In genomic region chr7:16908367-16908766, GRCm38 (mm10) we compare ENCODE assay signal across 13 mouse cellular contexts. TPM values are rescaled to one million over a fixed set of nuclear protein-coding genes. Genes with fewer than 3 reads are reported as not detected.
DNase-seq lines count a peak whose midpoint lies in the region; ATAC-seq and TF ChIP-seq lines count a peak whose summit lies in the region.
"Had no signal": no experiment of that assay in that cellular context is flagged by ENCODE, and none has a peak within 500 bp of the region (broad histone marks: within the 10 kb centered on the region; RNA-seq: fewer than 3 reads in every experiment).

No protein-coding gene starts in this region.

- TF ChIP-seq EP300 in MEL (IDR thresholded peaks at IDR 0.05; ENCODE audit: low read depth in 1 of 2, low read length in 2 of 2) = peak; percentile 41 to 56; a peak in 3 of 4 replicates

- TF ChIP-seq CTCF in MEL (IDR thresholded peaks at IDR 0.05 in 2 of 3, conservative IDR thresholded peaks at IDR 0.05 in 1 of 3; ENCODE audit: control insufficient read depth in 1 of 3, insufficient read depth in 1 of 3, low read depth in 2 of 3, low read length in 3 of 3, poor library complexity in 1 of 3, severe bottlenecking in 1 of 3) = no peak

- TF ChIP-seq RAD21 in MEL (IDR thresholded peaks at IDR 0.05; ENCODE audit: low read depth, low read length) = no peak

- peak overlapping the region; percentile 12; the same call in 1 of the 2 replicates for H3K9ac ChIP-seq in kidney, embryonic 14.5 days (ENCODE audit: low read depth, low read length)
- peak overlapping the region; percentile 74 for H3K9ac ChIP-seq in MEL (ENCODE audit: control insufficient read depth, low read depth, low read length, poor library complexity, severe bottlenecking)
- H3K9ac ChIP-seq in liver, embryonic 12.5 days = no peak overlapping the region
- H3K9ac ChIP-seq: forebrain, embryonic 12.5 days; hindbrain, embryonic 15.5 days had no signal

- no peak for ATAC-seq in kidney, embryonic 14.5 days (ENCODE audit: low FRiP score, low TSS enrichment)
- no peak for ATAC-seq in liver, embryonic 12.5 days
- ATAC-seq in cerebellum, adult (ENCODE audit: insufficient number of reproducible peaks, low FRiP score, low TSS enrichment) = no peak

- no peak for DNase-seq in kidney, postnatal 25 days
- DNase-seq in 416B (ENCODE audit: low read depth) = peak; percentile 56
- DNase-seq in MEL (ENCODE audit: low read depth, low spot score) = peak; percentile 42
- no peak for DNase-seq in ovary, postnatal 14 days (ENCODE audit: low spot score)
- no peak for DNase-seq in layer of hippocampus, postnatal 14 days (ENCODE audit: low spot score in 2 of 2)
- DNase-seq: adrenal gland, adult 2 months; cerebellum, postnatal 10 days; spleen, adult 18-20 months had no signal

- no peaks in the 10 kb centered on the region for H3K36me3 ChIP-seq in kidney, embryonic 14.5 days (ENCODE audit: control insufficient read depth, insufficient read depth, low read length)
- peaks cover 0 to 26% of the 10 kb centered on the region in 2 experiments for H3K36me3 ChIP-seq in MEL (ENCODE audit: control insufficient read depth in 1 of 2, insufficient read depth in 2 of 2, low read length in 2 of 2)
- H3K36me3 ChIP-seq in liver, embryonic 12.5 days = no peaks in the 10 kb centered on the region
- H3K36me3 ChIP-seq: forebrain, embryonic 12.5 days; hindbrain, embryonic 15.5 days had no signal

- peak overlapping the region; percentile 17; the same call in 1 of the 2 replicates for H3K4me2 ChIP-seq in kidney, embryonic 14.5 days (replicated peaks; ENCODE audit: low read depth, low read length)
- H3K4me2 ChIP-seq in liver, embryonic 12.5 days = peak overlapping the region; percentile 19
- H3K4me2 ChIP-seq: forebrain, embryonic 12.5 days; hindbrain, embryonic 15.5 days had no signal

- 36% methylated on average over 11 of the region's 11 CpGs for WGBS in kidney, embryonic 14.5 days
- WGBS in liver, embryonic 12.5 days (ENCODE audit: insufficient replicate concordance) = 5% methylated on average over 11 of the region's 11 CpGs

- no peak for TF ChIP-seq POLR2A in MEL (IDR thresholded peaks at IDR 0.05; ENCODE audit: control insufficient read depth in 1 of 2, insufficient read depth in 1 of 2, low read depth in 1 of 2, low read length in 2 of 2, poor library complexity in 1 of 2)

- H3K9me3 ChIP-seq in kidney, embryonic 14.5 days (ENCODE audit: control insufficient read depth, low read length) = no peaks in the 10 kb centered on the region
- H3K9me3 ChIP-seq in MEL (replicated peaks; ENCODE audit: insufficient read depth, low read length) = no peaks in the 10 kb centered on the region
- no peaks in the 10 kb centered on the region for H3K9me3 ChIP-seq in liver, embryonic 12.5 days (replicated peaks)
- H3K9me3 ChIP-seq: forebrain, embryonic 12.5 days; hindbrain, embryonic 15.5 days had no signal

- peaks cover 41% of the 10 kb centered on the region for H3K4me1 ChIP-seq in kidney, embryonic 14.5 days (ENCODE audit: control insufficient read depth, insufficient read depth, low read length)
- peaks cover 4 to 34% of the 10 kb centered on the region in 2 experiments for H3K4me1 ChIP-seq in MEL (ENCODE audit: control insufficient read depth in 1 of 2, insufficient read depth in 2 of 2, low read length in 2 of 2)
- H3K4me1 ChIP-seq in liver, embryonic 12.5 days = peaks cover 59% of the 10 kb centered on the region

- H3K79me2 ChIP-seq in MEL (ENCODE audit: control insufficient read depth, insufficient read depth, low read length, poor library complexity) = peaks cover 27% of the 10 kb centered on the region

- H3K27me3 ChIP-seq in kidney, embryonic 14.5 days (ENCODE audit: control insufficient read depth, insufficient read depth, low read length) = no peaks in the 10 kb centered on the region
- no peaks in the 10 kb centered on the region for H3K27me3 ChIP-seq in MEL (ENCODE audit: control insufficient read depth in 1 of 2, insufficient read depth in 2 of 2, low read length in 2 of 2)
- peaks cover 33% of the 10 kb centered on the region for H3K27me3 ChIP-seq in liver, embryonic 12.5 days (replicated peaks)
- H3K27me3 ChIP-seq: forebrain, embryonic 12.5 days; hindbrain, embryonic 15.5 days had no signal

- H3K27ac ChIP-seq in kidney, embryonic 14.5 days (ENCODE audit: low read depth, low read length) = no peak overlapping the region
- peak overlapping the region; percentile 54 for H3K27ac ChIP-seq in MEL (ENCODE audit: control insufficient read depth, low read depth, low read length)
- H3K27ac ChIP-seq in liver, embryonic 12.5 days = no peak overlapping the region
- H3K27ac ChIP-seq: forebrain, embryonic 12.5 days; hindbrain, embryonic 15.5 days had no signal

- no peak overlapping the region for H3K4me3 ChIP-seq in kidney, embryonic 14.5 days (ENCODE audit: low read length)
- H3K4me3 ChIP-seq in MEL (ENCODE audit: control insufficient read depth in 1 of 2, insufficient read depth in 1 of 2, low read depth in 2 of 2, low read length in 2 of 2) = peak overlapping the region; percentile 57 to 70
- H3K4me3 ChIP-seq in liver, embryonic 12.5 days = no peak overlapping the region
- H3K4me3 ChIP-seq: forebrain, embryonic 12.5 days; hindbrain, embryonic 15.5 days had no signal

TF ChIP-seq in MEL, 35 proteins besides CTCF, POLR2A, EP300 and RAD21 (continues in another document):
- no peak for TF ChIP-seq MAX (IDR thresholded peaks at IDR 0.05; ENCODE audit: low read length)
- TF ChIP-seq NELFE (IDR thresholded peaks at IDR 0.05; ENCODE audit: low read depth, low read length) = no peak
- 0 out of 2 replicates have a peak, but pooled peaks have one; percentile 33 for TF ChIP-seq MAZ (IDR thresholded peaks at IDR 0.05; ENCODE audit: low read depth, low read length)
- no peak for TF ChIP-seq MEF2A (IDR thresholded peaks at IDR 0.05; ENCODE audit: extremely low read depth, insufficient replicate concordance, low read depth, low read length, poor library complexity, severe bottlenecking)
- no peak for TF ChIP-seq USF1 (IDR thresholded peaks at IDR 0.05; ENCODE audit: low read depth, low read length)
- TF ChIP-seq GATA1 (IDR thresholded peaks at IDR 0.05; ENCODE audit: low read depth, low read length) = peak; percentile 50; the same call in 1 of the 2 replicates
- no peak for TF ChIP-seq TAL1 (IDR thresholded peaks at IDR 0.05; ENCODE audit: low read length)
- TF ChIP-seq GABPA (IDR thresholded peaks at IDR 0.05; ENCODE audit: low read depth, low read length) = no peak
- TF ChIP-seq SMC3 (IDR thresholded peaks at IDR 0.05; ENCODE audit: low read depth, low read length) = no peak
- TF ChIP-seq ELF1 (IDR thresholded peaks at IDR 0.05; ENCODE audit: low read depth, low read length) = 0 out of 2 replicates have a peak, but pooled peaks have one; percentile 12
- no peak for TF ChIP-seq TCF12 (IDR thresholded peaks at IDR 0.05; ENCODE audit: low read depth, low read length)
- peak; percentile 51 for TF ChIP-seq RCOR1 (IDR thresholded peaks at IDR 0.05; ENCODE audit: low read depth, low read length)
- no peak; the same call in 1 of the 2 replicates for TF ChIP-seq SIN3A (IDR thresholded peaks at IDR 0.05; ENCODE audit: low read length)
- no peak for TF ChIP-seq ZC3H11A (IDR thresholded peaks at IDR 0.05; ENCODE audit: low read depth, low read length)
- TF ChIP-seq MYC (IDR thresholded peaks at IDR 0.05; ENCODE audit: low read depth, low read length) = 0 out of 2 replicates have a peak, but pooled peaks have one; percentile 29
- no peak for TF ChIP-seq NRF1 (IDR thresholded peaks at IDR 0.05; ENCODE audit: insufficient read depth, low read depth, low read length, poor library complexity, severe bottlenecking)

RNA-seq across cellular contexts. Expression of gene Ptgir, which starts 2.1 kb away (rescaled TPM):
- 0.67 and 1.4 TPM in 2 replicates for polyA plus RNA-seq in kidney, embryonic 14.5 days (2014; fragmentation: Nextera tagmentation; extraction: Ambion mirVana)
- total RNA-seq in MEL (2012; rRNA removed) = 19.6 and 22.8 TPM in 2 replicates
- polyA plus RNA-seq in MEL (2012; ENCODE audit: insufficient read depth in 1 of 2, insufficient read length in 2 of 2, low read depth in 1 of 2, low replicate concordance in 2 of 2, missing spikeins in 1 of 2) = 10 to 100 TPM in 1 of 2 experiments, not detected in 1; 23.7 TPM
- polyA plus RNA-seq in liver, embryonic 12.5 days (2016; fragmentation: Nextera tagmentation; extraction: Ambion mirVana) = 0.86 and 1.5 TPM in 2 replicates
- total RNA-seq in layer of hippocampus, postnatal 14 days (2021) = under 1 TPM in 1 of 2 experiments, not detected in 1; 0.28 TPM

RNA-seq across cellular contexts. Expression of gene Calm3, which starts 15.5 kb away (rescaled TPM):
- polyA plus RNA-seq in kidney, embryonic 14.5 days (2014; fragmentation: Nextera tagmentation; extraction: Ambion mirVana) = 156 and 198 TPM in 2 replicates
- 450 and 482 TPM in 2 replicates for total RNA-seq in MEL (2012; rRNA removed)
- polyA plus RNA-seq in MEL (2012; ENCODE audit: insufficient read depth in 1 of 2, insufficient read length in 2 of 2, low read depth in 1 of 2, low replicate concordance in 2 of 2, missing spikeins in 1 of 2) = 1,000 to 10,000 TPM in 1 of 2 experiments, 100 to 1,000 TPM in 1; 515 to 1,030 TPM
- 91.2 and 94.4 TPM in 2 replicates for polyA plus RNA-seq in liver, embryonic 12.5 days (2016; fragmentation: Nextera tagmentation; extraction: Ambion mirVana)
- total RNA-seq in layer of hippocampus, postnatal 14 days (2021) = 1,000 to 10,000 TPM; 2,318 to 2,416 TPM

RNA-seq across cellular contexts. Expression of gene Gng8, which starts 16.8 kb away (rescaled TPM):
- polyA plus RNA-seq in kidney, embryonic 14.5 days (2014; fragmentation: Nextera tagmentation; extraction: Ambion mirVana) = 7.5 TPM in 2 replicates
- total RNA-seq in MEL (2012; rRNA removed) = 0.39 TPM in 1 of 2 replicates, not detected in the other
- 1 to 10 TPM in 1 of 2 experiments, not detected in 1; 2.2 TPM for polyA plus RNA-seq in MEL (2012; ENCODE audit: insufficient read depth in 1 of 2, insufficient read length in 2 of 2, low read depth in 1 of 2, low replicate concordance in 2 of 2, missing spikeins in 1 of 2)
- polyA plus RNA-seq in liver, embryonic 12.5 days (2016; fragmentation: Nextera tagmentation; extraction: Ambion mirVana) = 0.80 and 1.7 TPM in 2 replicates
- total RNA-seq in layer of hippocampus, postnatal 14 days (2021) = 1 to 10 TPM; 1.5 to 1.9 TPM

RNA-seq across cellular contexts. Expression of gene Dact3, which starts 33.2 kb away (rescaled TPM):
- 5.1 and 6.4 TPM in 2 replicates for polyA plus RNA-seq in kidney, embryonic 14.5 days (2014; fragmentation: Nextera tagmentation; extraction: Ambion mirVana)
- total RNA-seq in MEL (2012; rRNA removed) = 0.31 and 0.49 TPM in 2 replicates
- polyA plus RNA-seq in MEL (2012; ENCODE audit: insufficient read depth in 1 of 2, insufficient read length in 2 of 2, low read depth in 1 of 2, low replicate concordance in 2 of 2, missing spikeins in 1 of 2) = 1 to 10 TPM in 1 of 2 experiments, not detected in 1; 2.1 TPM
- polyA plus RNA-seq in liver, embryonic 12.5 days (2016; fragmentation: Nextera tagmentation; extraction: Ambion mirVana) = 1.5 TPM in 2 replicates
- 100 to 1,000 TPM; 115 to 120 TPM for total RNA-seq in layer of hippocampus, postnatal 14 days (2021)

RNA-seq across cellular contexts. Expression of gene Pnmal2, which starts 36.1 kb away (rescaled TPM):
- polyA plus RNA-seq in kidney, embryonic 14.5 days (2014; fragmentation: Nextera tagmentation; extraction: Ambion mirVana) = 2.5 and 5.5 TPM in 2 replicates
- total RNA-seq in MEL (2012; rRNA removed) = not detected in 2 replicates
- polyA plus RNA-seq in MEL (2012; ENCODE audit: insufficient read depth in 1 of 2, insufficient read length in 2 of 2, low read depth in 1 of 2, low replicate concordance in 2 of 2, missing spikeins in 1 of 2) = under 1 TPM in 1 of 2 experiments, not detected in 1; 0.07 TPM
- polyA plus RNA-seq in liver, embryonic 12.5 days (2016; fragmentation: Nextera tagmentation; extraction: Ambion mirVana) = 0.41 and 0.75 TPM in 2 replicates
- total RNA-seq in layer of hippocampus, postnatal 14 days (2021) = 100 to 1,000 TPM; 240 to 246 TPM

Comparison
In these comparisons a context has a peak if more than half of its experiments do, and no peak if none do; other contexts are left out.
1. H3K4me3 ChIP-seq: peak in MEL (2 of 2); none in kidney, embryonic 14.5 days (single experiment) and liver, embryonic 12.5 days (single experiment).
2. DNase-seq: peak in 416B (single experiment) and MEL (single experiment); none in kidney, postnatal 25 days (0 of 2), ovary, postnatal 14 days (single experiment) and layer of hippocampus, postnatal 14 days (0 of 2).